11 mouse cellular contexts compared by ENCODE assay signal in genomic region chr9:53173258-53173657, GRCm38 (mm10).
DNase-seq lines count a peak whose midpoint lies in the region; ATAC-seq and TF ChIP-seq lines count a peak whose summit lies in the region.
"Had no signal": no experiment of that assay in that cellular context is flagged by ENCODE, and none has a peak within 500 bp of the region (broad histone marks: within the 10 kb centered on the region; RNA-seq: fewer than 3 reads in every experiment).

No protein-coding gene starts in this region.

- peak; percentile 59 for TF ChIP-seq CTCF in layer of hippocampus, adult 2 months (conservative IDR thresholded peaks at IDR 0.05)
- peak; percentile 32; the same call in 1 of the 2 replicates for TF ChIP-seq CTCF in brain, embryonic 14.5 days (IDR thresholded peaks at IDR 0.05; ENCODE audit: borderline replicate concordance, extremely low read depth, insufficient read depth, insufficient read length)

- 29% methylated on average over 2 of the region's 2 CpGs for WGBS in limb, embryonic 13.5 days
- WGBS in neural tube, embryonic 15.5 days: 57% methylated on average over 2 of the region's 2 CpGs

- DNase-seq in cerebellum, postnatal 10 days: peak; percentile 10 to 13
- DNase-seq in cerebellum, postnatal 25 days: no peak
- DNase-seq in layer of hippocampus, adult 2 months (ENCODE audit: low spot score in 2 of 2): no peak
- DNase-seq in layer of hippocampus, adult 8-10 months (ENCODE audit: low spot score in 2 of 2): no peak
- DNase-seq in brain, embryonic 14.5 days (ENCODE audit: low read depth): peak; percentile 40
- no peak for DNase-seq in spleen, adult 18-20 months
- DNase-seq: gastrocnemius, postnatal 10 days had no signal

- no peaks in the 10 kb centered on the region for H3K4me1 ChIP-seq in limb, embryonic 13.5 days
- no peaks in the 10 kb centered on the region for H3K4me1 ChIP-seq in neural tube, embryonic 15.5 days
- H3K4me1 ChIP-seq: limb, embryonic 15.5 days; neural tube, embryonic 13.5 days had no signal

- H3K27me3 ChIP-seq in limb, embryonic 13.5 days: no peaks in the 10 kb centered on the region
- H3K27me3 ChIP-seq in neural tube, embryonic 15.5 days (replicated peaks): no peaks in the 10 kb centered on the region
- H3K27me3 ChIP-seq: limb, embryonic 15.5 days; neural tube, embryonic 13.5 days had no signal

- H3K4me3 ChIP-seq in layer of hippocampus, adult 2 months: no peak overlapping the region
- H3K4me3 ChIP-seq in limb, embryonic 13.5 days: no peak overlapping the region
- H3K4me3 ChIP-seq in neural tube, embryonic 15.5 days (replicated peaks): no peak overlapping the region
- H3K4me3 ChIP-seq: limb, embryonic 15.5 days; neural tube, embryonic 13.5 days had no signal

- no peaks in the 10 kb centered on the region for H3K9me3 ChIP-seq in limb, embryonic 13.5 days
- no peaks in the 10 kb centered on the region for H3K9me3 ChIP-seq in neural tube, embryonic 15.5 days (replicated peaks)
- H3K9me3 ChIP-seq: limb, embryonic 15.5 days; neural tube, embryonic 13.5 days had no signal

- no peaks in the 10 kb centered on the region for H3K36me3 ChIP-seq in limb, embryonic 13.5 days
- H3K36me3 ChIP-seq in neural tube, embryonic 15.5 days: no peaks in the 10 kb centered on the region
- H3K36me3 ChIP-seq: limb, embryonic 15.5 days; neural tube, embryonic 13.5 days had no signal

- TF ChIP-seq POLR2A in brain, embryonic 14.5 days (IDR thresholded peaks at IDR 0.05; ENCODE audit: borderline replicate concordance, extremely low read depth, insufficient read depth, insufficient read length, poor library complexity, severe bottlenecking): no peak

- H3K4me2 ChIP-seq in limb, embryonic 13.5 days (replicated peaks): no peak overlapping the region
- no peak overlapping the region for H3K4me2 ChIP-seq in neural tube, embryonic 15.5 days
- H3K4me2 ChIP-seq: limb, embryonic 15.5 days; neural tube, embryonic 13.5 days had no signal

- ATAC-seq in limb, embryonic 13.5 days (ENCODE audit: low FRiP score, low read depth): peak; percentile 66; the same call in 1 of the 2 replicates
- ATAC-seq in neural tube, embryonic 15.5 days (ENCODE audit: low FRiP score): no peak

- H3K9ac ChIP-seq in limb, embryonic 13.5 days: no peak overlapping the region
- H3K9ac ChIP-seq in neural tube, embryonic 15.5 days (replicated peaks): no peak overlapping the region
- H3K9ac ChIP-seq: limb, embryonic 15.5 days; neural tube, embryonic 13.5 days had no signal

- H3K27ac ChIP-seq in layer of hippocampus, adult 2 months: no peak overlapping the region
- H3K27ac ChIP-seq in limb, embryonic 13.5 days: no peak overlapping the region
- no peak overlapping the region for H3K27ac ChIP-seq in neural tube, embryonic 15.5 days (replicated peaks)
- H3K27ac ChIP-seq: limb, embryonic 15.5 days; neural tube, embryonic 13.5 days had no signal

Comparison
In these comparisons a context has a peak if more than half of its experiments do, and no peak if none do; other contexts are left out.
1. DNase-seq: peak in cerebellum, postnatal 10 days (2 of 2) and brain, embryonic 14.5 days (single experiment); none in cerebellum, postnatal 25 days (0 of 2), layer of hippocampus, adult 2 months (0 of 2), layer of hippocampus, adult 8-10 months (0 of 2) and spleen, adult 18-20 months (0 of 2).